Mouse (Mus musculus): ENCODE measurements around the gene Tex36. TPM values are rescaled to one million over a fixed set of nuclear protein-coding genes. Genes with fewer than 3 reads are reported as not detected.
A peak's percentile ranks its signal among the peaks of the same experiment; 100 is the strongest.

The Tex36 gene
- polyA plus RNA-seq (2014; fragmentation: Nextera tagmentation; extraction: Ambion mirVana) = not detected in 2 replicates

- no peak for ATAC-seq (ENCODE audit: low FRiP score, low TSS enrichment)
- Histone ChIP-seq H3K36me3 (ENCODE audit: control insufficient read depth, insufficient read depth, low read length) (no peaks in the 10 kb centered on the region), H3K9ac (ENCODE audit: low read depth, low read length) (no peak within 1 kb of the TSS), H3K4me3 (ENCODE audit: low read length) (no peak within 1 kb of the TSS), H3K9me3 (ENCODE audit: control insufficient read depth, low read length) (no peaks in the 10 kb centered on the region), H3K27ac (ENCODE audit: low read depth, low read length) (no peak within 1 kb of the TSS), H3K4me1 (ENCODE audit: control insufficient read depth, insufficient read depth, low read length) (peaks cover 7% of the 10 kb centered on the region), H3K27me3 (ENCODE audit: control insufficient read depth, insufficient read depth, low read length) (no peaks in the 10 kb centered on the region), H3K4me2 (replicated peaks; ENCODE audit: low read depth, low read length) (no peak within 1 kb of the TSS)
- 53% methylated on average over 2 of the region's 2 CpGs for WGBS
Observed at GRCm38 (mm10) chr7:133602058-133602457, at the start of gene Tex36. TSS of gene Tex36 (minus strand) at chr7:133602158.

GRCm38 (mm10) chr7:133645716-133646115 lies 43.8 kb upstream of the Tex36 start:
- ATAC-seq (ENCODE audit: low FRiP score, low TSS enrichment) = no peak
- WGBS = 91% methylated on average over 6 of the region's 6 CpGs
- no peaks in the 10 kb centered on the region for H3K4me1 ChIP-seq (ENCODE audit: control insufficient read depth, insufficient read depth, low read length)

GRCm38 (mm10) chr7:133638821-133639220 lies 36.9 kb upstream of the Tex36 start:
- H3K4me2 ChIP-seq (replicated peaks; ENCODE audit: low read depth, low read length) = peak overlapping the region; percentile 80
- H3K27ac ChIP-seq (ENCODE audit: low read depth, low read length) = no peak overlapping the region
- H3K36me3 ChIP-seq (ENCODE audit: control insufficient read depth, insufficient read depth, low read length) = peaks cover 46% of the 10 kb centered on the region
- H3K9ac ChIP-seq (ENCODE audit: low read depth, low read length) = peak overlapping the region; percentile 86; the same call in 1 of the 2 replicates
- WGBS = 78% methylated on average over 13 of the region's 13 CpGs
- no peaks in the 10 kb centered on the region for H3K9me3 ChIP-seq (ENCODE audit: control insufficient read depth, low read length)
- no peaks in the 10 kb centered on the region for H3K27me3 ChIP-seq (ENCODE audit: control insufficient read depth, insufficient read depth, low read length)
- H3K4me1 ChIP-seq (ENCODE audit: control insufficient read depth, insufficient read depth, low read length) = peaks cover 4% of the 10 kb centered on the region
- ATAC-seq (ENCODE audit: low FRiP score, low TSS enrichment) = no peak
- H3K4me3 ChIP-seq (ENCODE audit: low read length) = peak overlapping the region; percentile 94; the same call in 1 of the 2 replicates

More at GRCm38 (mm10) chr7:133645716-133646115, 43.8 kb upstream of the Tex36 start:
- Histone ChIP-seq H3K4me2 (replicated peaks; ENCODE audit: low read depth, low read length) (no peak overlapping the region), H3K27ac (ENCODE audit: low read depth, low read length) (no peak overlapping the region), H3K9me3 (ENCODE audit: control insufficient read depth, low read length) (no peaks in the 10 kb centered on the region), H3K4me3 (ENCODE audit: low read length) (no peak overlapping the region), H3K27me3 (ENCODE audit: control insufficient read depth, insufficient read depth, low read length) (no peaks in the 10 kb centered on the region), H3K36me3 (ENCODE audit: control insufficient read depth, insufficient read depth, low read length) (peaks cover 95% of the 10 kb centered on the region), H3K9ac (ENCODE audit: low read depth, low read length) (no peak overlapping the region)

- Histone ChIP-seq H3K9me3 (ENCODE audit: control insufficient read depth, low read length) (no peaks in the 10 kb centered on the region), H3K4me1 (ENCODE audit: control insufficient read depth, insufficient read depth, low read length) (peaks cover 4% of the 10 kb centered on the region), H3K27ac (ENCODE audit: low read depth, low read length) (peak overlapping the region; percentile 66), H3K27me3 (ENCODE audit: control insufficient read depth, insufficient read depth, low read length) (no peaks in the 10 kb centered on the region), H3K4me2 (replicated peaks; ENCODE audit: low read depth, low read length) (peak overlapping the region; percentile 80), H3K36me3 (ENCODE audit: control insufficient read depth, insufficient read depth, low read length) (peaks cover 41% of the 10 kb centered on the region), H3K9ac (ENCODE audit: low read depth, low read length) (peak overlapping the region; percentile 86), H3K4me3 (ENCODE audit: low read length) (peak overlapping the region; percentile 94)
- ATAC-seq (ENCODE audit: low FRiP score, low TSS enrichment) = no peak
- 8% methylated on average over 13 of the region's 13 CpGs for WGBS
Observed at GRCm38 (mm10) chr7:133638306-133638705, 36.3 kb upstream of the Tex36 start.

GRCm38 (mm10) chr7:133637361-133638305 lies 35.7 kb upstream of the Tex36 start, which contains the start of gene Edrf1:
TSS of gene Edrf1 (plus strand) at chr7:133637543.
- H3K4me2 ChIP-seq (replicated peaks; ENCODE audit: low read depth, low read length) = peak within 1 kb of the TSS; percentile 80
- peak within 1 kb of the TSS; percentile 94 for H3K4me3 ChIP-seq (ENCODE audit: low read length)
- H3K9ac ChIP-seq (ENCODE audit: low read depth, low read length) = peak within 1 kb of the TSS; percentile 86
- WGBS = under 1% methylated on average over 81 of the region's 81 CpGs
- H3K27me3 ChIP-seq (ENCODE audit: control insufficient read depth, insufficient read depth, low read length) = no peaks in the 10 kb centered on the region
- H3K36me3 ChIP-seq (ENCODE audit: control insufficient read depth, insufficient read depth, low read length) = peaks cover 34% of the 10 kb centered on the region
- peaks cover 4% of the 10 kb centered on the region for H3K4me1 ChIP-seq (ENCODE audit: control insufficient read depth, insufficient read depth, low read length)
- H3K9me3 ChIP-seq (ENCODE audit: control insufficient read depth, low read length) = no peaks in the 10 kb centered on the region
- peak within 1 kb of the TSS; percentile 89 for H3K27ac ChIP-seq (ENCODE audit: low read depth, low read length)
- peak; percentile 98 for ATAC-seq (ENCODE audit: low FRiP score, low TSS enrichment)

- WGBS = 3% methylated on average over 21 of the region's 21 CpGs
- Histone ChIP-seq H3K4me2 (replicated peaks; ENCODE audit: low read depth, low read length) (peak overlapping the region; percentile 77), H3K9me3 (ENCODE audit: control insufficient read depth, low read length) (no peaks in the 10 kb centered on the region), H3K27me3 (ENCODE audit: control insufficient read depth, insufficient read depth, low read length) (no peaks in the 10 kb centered on the region), H3K4me3 (ENCODE audit: low read length) (peak overlapping the region; percentile 94), H3K27ac (ENCODE audit: low read depth, low read length) (peak overlapping the region; percentile 89), H3K36me3 (ENCODE audit: control insufficient read depth, insufficient read depth, low read length) (peaks cover 26% of the 10 kb centered on the region), H3K9ac (ENCODE audit: low read depth, low read length) (peak overlapping the region; percentile 75), H3K4me1 (ENCODE audit: control insufficient read depth, insufficient read depth, low read length) (peaks cover 4% of the 10 kb centered on the region)
- ATAC-seq (ENCODE audit: low FRiP score, low TSS enrichment) = peak; percentile 34
Observed at GRCm38 (mm10) chr7:133636738-133637352, 34.9 kb upstream of the Tex36 start.

GRCm38 (mm10) chr7:133634932-133635650 lies 33.1 kb upstream of the Tex36 start:
- Histone ChIP-seq H3K4me3 (ENCODE audit: low read length) (no peak overlapping the region), H3K4me1 (ENCODE audit: control insufficient read depth, insufficient read depth, low read length) (peaks cover 4% of the 10 kb centered on the region), H3K27ac (ENCODE audit: low read depth, low read length) (no peak overlapping the region), H3K27me3 (ENCODE audit: control insufficient read depth, insufficient read depth, low read length) (no peaks in the 10 kb centered on the region), H3K36me3 (ENCODE audit: control insufficient read depth, insufficient read depth, low read length) (peaks cover 12% of the 10 kb centered on the region; the same call in 1 of the 2 replicates), H3K9me3 (ENCODE audit: control insufficient read depth, low read length) (no peaks in the 10 kb centered on the region), H3K4me2 (replicated peaks; ENCODE audit: low read depth, low read length) (no peak overlapping the region), H3K9ac (ENCODE audit: low read depth, low read length) (no peak overlapping the region)
- ATAC-seq (ENCODE audit: low FRiP score, low TSS enrichment) = no peak
- WGBS = 48% methylated on average over 10 of the region's 12 CpGs

- Histone ChIP-seq H3K36me3 (ENCODE audit: control insufficient read depth, insufficient read depth, low read length) (no peaks in the 10 kb centered on the region), H3K27me3 (ENCODE audit: control insufficient read depth, insufficient read depth, low read length) (no peaks in the 10 kb centered on the region), H3K9ac (ENCODE audit: low read depth, low read length) (no peak overlapping the region), H3K9me3 (ENCODE audit: control insufficient read depth, low read length) (no peaks in the 10 kb centered on the region), H3K4me3 (ENCODE audit: low read length) (no peak overlapping the region), H3K4me1 (ENCODE audit: control insufficient read depth, insufficient read depth, low read length) (no peaks in the 10 kb centered on the region), H3K27ac (ENCODE audit: low read depth, low read length) (no peak overlapping the region), H3K4me2 (replicated peaks; ENCODE audit: low read depth, low read length) (no peak overlapping the region)
- WGBS = 27% methylated on average over 2 of the region's 2 CpGs
- ATAC-seq (ENCODE audit: low FRiP score, low TSS enrichment) = no peak
Observed at GRCm38 (mm10) chr7:133632476-133632875, 30.5 kb upstream of the Tex36 start.
